Mouse (Mus musculus) adrenal gland, postnatal 10 days (tissue): ENCODE data around the gene Vmn1r5. TPM values are rescaled to one million over a fixed set of nuclear protein-coding genes. Genes with fewer than 3 reads are reported as not detected.
A peak's percentile ranks its signal among the peaks of the same experiment; 100 is the strongest.
"Not testable (repeated sequence)": the region's sequence is repeated elsewhere in the genome, so short reads cannot be mapped to it uniquely, and the experiment has no call there.

Experiments used
- DNase-seq: peaks from one replicate; pipeline ENCODE4 v3.0.0; 2021; ENCODE audit warnings: mixed read lengths
- long read RNA-seq, 2 experiments: library from polyadenylated mRNA; stranded (forward); transcript quantifications; one replicate each; pipeline ENCODE4 v2.0.0; 2021
- total RNA-seq, 2 experiments: library from RNA; stranded (reverse); gene quantifications; 2 replicates each; pipeline ENCODE4 v1.2.3; 2021

Gene Vmn1r5
- not detected for total RNA-seq
- long read RNA-seq, experiment 1 = 0 reads
- long read RNA-seq, experiment 2 = 0 reads

- no peak for DNase-seq
These were observed at the start of gene Vmn1r5 for GRCm38 (mm10) chr6:56969973-56970372. Vmn1r5 (plus strand) TSS chr6:56970273.

DNA sequence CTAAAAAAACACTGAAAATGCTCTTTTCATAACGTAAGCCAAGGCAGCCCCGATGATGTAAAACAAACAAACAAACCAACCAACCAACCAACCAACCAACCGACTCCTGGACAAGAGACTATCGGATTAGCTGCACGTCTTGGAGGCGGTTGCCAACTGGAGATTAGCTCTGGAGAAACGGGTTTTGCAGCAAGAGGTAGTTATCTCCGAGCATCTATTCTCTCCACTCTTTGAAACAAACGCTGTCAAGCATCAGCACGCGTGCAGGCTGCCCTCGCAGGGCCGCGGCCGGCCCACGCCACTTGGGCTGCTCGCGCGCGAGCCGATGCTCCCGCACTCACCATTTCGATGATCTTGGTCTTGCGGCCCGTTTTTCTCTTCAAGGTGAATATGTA, 46.7 kb upstream of the Vmn1r5 start:
- no peak for DNase-seq

DNA sequence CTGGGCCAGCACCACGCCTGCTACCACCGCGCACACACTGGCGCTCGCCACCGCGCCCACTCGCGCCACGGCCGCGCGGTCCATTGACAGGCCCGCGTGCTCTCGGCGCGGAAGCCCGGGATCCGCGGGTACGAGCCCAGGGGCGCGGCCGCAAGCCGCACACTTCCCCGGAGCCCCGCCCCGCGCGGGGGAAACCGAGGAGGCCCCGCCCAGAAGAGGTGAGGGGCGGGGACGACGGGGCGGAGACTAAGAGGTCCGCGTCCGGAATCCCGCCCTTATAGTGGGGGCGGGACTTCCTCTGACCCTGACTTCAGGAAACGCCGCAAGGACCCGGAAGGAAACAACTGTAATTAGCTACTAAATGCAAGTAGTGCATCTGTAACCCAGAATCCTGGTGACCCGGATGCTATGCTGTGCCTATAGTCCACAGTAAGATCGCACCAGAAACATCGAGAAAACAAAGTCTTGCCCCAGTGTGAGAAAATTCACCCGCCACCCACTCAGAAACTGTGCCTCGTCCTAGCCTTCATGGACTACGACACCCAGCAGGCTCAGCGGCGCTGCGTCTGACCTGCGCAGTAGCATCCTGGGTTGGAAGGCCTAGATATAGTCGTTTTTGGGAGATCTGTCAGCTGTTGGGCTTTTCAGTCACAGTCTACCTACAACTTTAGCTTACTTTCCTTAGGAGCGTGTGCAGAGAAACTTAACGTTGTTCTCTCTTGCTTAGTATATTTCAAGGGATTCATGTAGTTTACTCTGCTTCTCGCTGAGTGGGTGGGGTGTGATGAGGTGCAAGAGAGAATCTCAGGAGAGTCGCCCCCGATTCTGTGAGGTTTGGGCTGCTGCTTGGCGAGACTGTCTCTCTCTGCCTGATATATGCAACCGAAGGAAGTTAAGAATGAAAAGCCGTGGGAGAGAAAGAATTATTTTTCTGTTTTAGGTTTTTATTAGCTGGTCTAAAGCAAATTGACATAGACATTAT, 46.1 kb upstream of the Vmn1r5 start, which contains the start of the genes Nt5c3 and Vmn1r4:
Gene Nt5c3 (minus strand): TSS at position 207 of the 982 bp plus-strand sequence.
Gene Vmn1r4 (plus strand): TSS at position 290 of the 982 bp plus-strand sequence.
- DNase-seq = peak; percentile 96

GRCm38 (mm10) chr6:56931648-56932415, 38.2 kb upstream of the Vmn1r5 start:
- no peak for DNase-seq

DNA sequence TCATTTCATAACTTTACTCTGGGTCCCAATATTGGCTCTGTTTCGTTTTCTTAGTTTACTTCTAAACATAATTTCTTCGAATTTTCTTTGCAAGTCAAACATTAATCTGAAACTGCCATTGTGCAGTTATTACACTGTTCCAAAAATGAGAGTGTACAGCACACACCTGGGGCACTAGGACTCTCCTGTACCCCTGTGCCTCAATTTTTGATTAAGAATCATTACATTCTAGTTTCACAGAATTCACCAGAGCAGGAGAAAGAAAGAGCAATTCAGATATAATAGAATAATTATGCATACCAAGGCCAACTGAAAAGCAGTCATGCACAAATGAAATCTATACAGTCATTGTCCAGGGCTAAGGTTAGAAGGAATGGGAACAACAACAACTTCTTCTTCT, 37.6 kb upstream of the Vmn1r5 start:
- no peak for DNase-seq

GRCm38 (mm10) chr6:56934366-56934765, 35.7 kb upstream of the Vmn1r5 start:
- DNase-seq = no peak

DNA sequence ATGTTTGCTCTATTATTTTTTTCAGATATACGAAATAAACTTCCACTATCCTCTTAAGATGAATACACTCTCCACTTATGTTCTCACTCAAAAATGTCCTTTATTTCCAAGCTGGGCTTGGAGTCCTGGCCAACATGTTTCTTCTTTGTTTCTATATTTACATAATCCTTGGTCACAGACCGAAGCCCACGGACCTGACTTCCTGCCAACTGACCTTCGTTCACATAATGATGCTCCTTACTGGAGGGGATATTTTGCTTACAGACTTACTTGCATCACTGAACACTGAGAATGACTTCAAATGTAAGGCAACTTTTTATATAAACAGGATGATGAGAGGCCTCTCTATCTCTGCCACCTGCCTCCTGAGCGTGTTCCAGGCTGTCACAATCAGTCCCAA, 13.6 kb upstream of the Vmn1r5 start:
- DNase-seq = no peak

DNA sequence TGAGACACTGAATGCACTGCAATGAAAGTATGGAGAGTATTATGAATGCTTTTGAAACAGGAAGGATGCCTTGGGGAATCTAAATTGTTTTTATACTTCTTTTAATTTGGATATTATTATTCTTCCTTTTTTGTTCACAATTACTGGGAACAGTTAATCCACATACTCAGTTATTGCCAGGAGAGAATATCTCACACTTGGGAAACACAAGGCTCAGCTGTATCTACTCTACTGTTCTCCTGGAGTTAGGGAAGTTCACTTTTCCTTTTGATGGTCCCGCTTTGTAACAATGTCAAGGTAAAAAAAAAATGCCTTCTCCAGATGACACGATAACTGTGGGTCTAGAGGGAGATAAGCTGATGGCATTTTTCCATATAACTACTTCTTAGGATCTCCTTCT, 26.9 kb downstream of the Vmn1r5 start, which contains the start of gene Vmn1r6:
Gene Vmn1r6 (plus strand): TSS at position 301 of the 400 bp plus-strand sequence.
- DNase-seq = no peak

DNA sequence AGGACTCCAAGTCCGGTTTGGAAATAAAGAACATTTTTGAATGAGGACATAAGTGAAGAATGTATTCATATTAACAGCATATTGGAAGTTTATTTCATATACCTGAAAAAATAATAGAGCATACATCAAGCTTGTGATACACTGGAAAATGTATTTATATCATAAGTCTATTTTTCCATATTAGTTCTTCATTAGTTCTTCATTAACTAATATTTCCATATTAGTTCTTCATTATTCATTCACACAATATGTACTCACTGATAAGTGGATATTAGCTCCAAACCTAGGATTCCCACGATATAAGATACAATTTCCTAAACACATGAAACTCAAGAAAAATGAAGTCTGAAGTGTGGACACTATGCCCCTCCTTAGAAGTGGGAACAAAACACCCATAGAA, 55.2 kb downstream of the Vmn1r5 start, which contains the start of gene Vmn1r7:
Gene Vmn1r7 (minus strand): TSS at position 101 of the 400 bp plus-strand sequence.
- not testable (repeated sequence) for DNase-seq

DNA sequence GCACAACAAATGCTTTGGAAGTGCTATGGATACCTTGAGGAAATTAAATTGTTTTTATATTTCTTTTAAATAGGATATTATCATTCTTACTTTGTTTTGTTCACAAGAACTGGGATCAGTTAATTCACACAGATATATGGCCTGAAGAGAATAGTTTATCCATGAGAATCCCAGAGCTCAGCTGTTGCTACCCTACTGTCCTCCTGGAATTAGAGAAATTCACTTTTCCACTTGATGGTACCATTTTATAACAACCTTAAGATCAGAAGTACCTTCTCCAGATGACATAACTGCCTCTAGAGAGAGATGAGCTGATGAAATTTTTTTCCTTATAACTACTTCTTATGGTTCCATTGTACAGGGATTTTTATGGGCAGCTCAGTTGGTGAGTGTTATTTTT, 61.9 kb downstream of the Vmn1r5 start, which contains the start of gene Vmn1r8:
Gene Vmn1r8 (plus strand): TSS at position 301 of the 400 bp plus-strand sequence.
- DNase-seq = no peak

DNA sequence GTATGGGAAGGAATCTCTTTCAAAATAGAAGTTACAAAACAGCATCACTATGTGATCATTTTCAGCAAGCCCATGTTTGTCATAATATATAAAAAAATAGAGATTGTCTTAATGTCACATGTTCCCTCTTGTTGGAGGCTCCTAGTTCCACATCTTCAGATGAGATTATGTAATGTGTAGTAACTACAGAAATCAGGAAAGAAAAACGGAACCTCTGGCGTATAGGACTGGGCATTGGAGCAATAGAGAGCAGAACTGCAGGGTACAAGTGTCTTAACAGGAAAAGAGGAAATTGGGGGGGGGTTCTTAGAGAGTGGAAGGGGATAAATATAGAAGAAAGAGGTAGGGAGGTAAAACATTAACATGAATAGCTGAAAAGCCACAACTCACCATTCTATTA, 64.6 kb downstream of the Vmn1r5 start:
- no peak for DNase-seq

Other genes with a start within 250 kb of the Vmn1r5 start
- gene Kbtbd2, start 172.5 kb upstream of the Vmn1r5 start, total RNA-seq = 10 to 100 TPM; 36.2 to 36.7 TPM
- gene Fkbp9, start 138.2 kb upstream of the Vmn1r5 start, total RNA-seq = 10 to 100 TPM; 92.6 to 92.7 TPM
- gene Nt5c3, start 46.3 kb upstream of the Vmn1r5 start, total RNA-seq = 10 to 100 TPM; 24.8 to 29.0 TPM
- gene Vmn1r4, start 46.3 kb upstream of the Vmn1r5 start, total RNA-seq = under 1 TPM; 0.30 to 0.36 TPM
- gene Vmn1r6, start 27.0 kb downstream of the Vmn1r5 start, total RNA-seq = not detected
- not detected for gene Vmn1r7, start 55.1 kb downstream of the Vmn1r5 start, total RNA-seq
- not detected for gene Vmn1r8, start 62.0 kb downstream of the Vmn1r5 start, total RNA-seq
- not detected for gene Vmn1r9, start 96.5 kb downstream of the Vmn1r5 start, total RNA-seq
- gene Vmn1r10, start 139.2 kb downstream of the Vmn1r5 start, total RNA-seq = not detected
- not detected for gene Vmn1r11, start 163.2 kb downstream of the Vmn1r5 start, total RNA-seq
- not detected for gene Vmn1r12, start 186.6 kb downstream of the Vmn1r5 start, total RNA-seq
- not detected for gene Vmn1r13, start 233.0 kb downstream of the Vmn1r5 start, total RNA-seq